Mouse (Mus musculus) heart, postnatal 4 days (tissue): ENCODE results near the gene Ly6g6e. TPM values are rescaled to one million over a fixed set of nuclear protein-coding genes. Genes with fewer than 3 reads are reported as not detected.
A peak's percentile ranks its signal among the peaks of the same experiment; 100 is the strongest.

Experiments
- DNase-seq: peaks from one replicate; pipeline ENCODE4 v3.0.0; 2021
- total RNA-seq, 2 experiments: library from RNA; stranded (reverse); gene quantifications; 2 replicates each; pipeline ENCODE4 v1.2.3; 2021

Gene Ly6g6e
- total RNA-seq, 2 experiments from 2014 or later: not detected

GRCm38 (mm10) chr17:35050126-35050750 is 26.5 kb upstream of the Ly6g6e start:
- peak; percentile 85 for DNase-seq

- peak; percentile 89 for DNase-seq
Observed at GRCm38 (mm10) chr17:35051156-35052086, 25.3 kb upstream of the Ly6g6e start.

GRCm38 (mm10) chr17:35052271-35052798 is 24.4 kb upstream of the Ly6g6e start:
- DNase-seq: no peak

GRCm38 (mm10) chr17:35055691-35056495 is 20.8 kb upstream of the Ly6g6e start:
- DNase-seq: no peak

GRCm38 (mm10) chr17:35057090-35057489 is 19.6 kb upstream of the Ly6g6e start:
- no peak for DNase-seq

- no peak for DNase-seq
Observed at GRCm38 (mm10) chr17:35058316-35058715, 18.4 kb upstream of the Ly6g6e start.

- peak; percentile 97 for DNase-seq
Observed at GRCm38 (mm10) chr17:35058911-35059892, 17.5 kb upstream of the Ly6g6e start, which contains the start of gene Ddah2. TSS of gene Ddah2 (plus strand) at chr17:35059035.

GRCm38 (mm10) chr17:35060071-35060470 is 16.6 kb upstream of the Ly6g6e start:
- no peak for DNase-seq

GRCm38 (mm10) chr17:35060737-35061297 is 15.9 kb upstream of the Ly6g6e start:
- DNase-seq: peak; percentile 50

- no peak for DNase-seq
Observed at GRCm38 (mm10) chr17:35061299-35061698, 15.4 kb upstream of the Ly6g6e start.

- peak; percentile 53 for DNase-seq
Observed at GRCm38 (mm10) chr17:35063466-35063865, 13.2 kb upstream of the Ly6g6e start.

GRCm38 (mm10) chr17:35064378-35064877 is 12.3 kb upstream of the Ly6g6e start:
- no peak for DNase-seq

GRCm38 (mm10) chr17:35064951-35065947 is 11.5 kb upstream of the Ly6g6e start, which contains the start of gene Ly6g6c:
TSS of gene Ly6g6c (plus strand) at chr17:35065388.
- peak; percentile 40 for DNase-seq

- no peak for DNase-seq
Observed at GRCm38 (mm10) chr17:35066084-35066483, 10.6 kb upstream of the Ly6g6e start, which contains the start of gene Mpig6b. TSS of gene Mpig6b (minus strand) at chr17:35066184.

GRCm38 (mm10) chr17:35068213-35068914 is 8.3 kb upstream of the Ly6g6e start:
- DNase-seq: no peak

- DNase-seq: no peak
Observed at GRCm38 (mm10) chr17:35070556-35071229, 6.0 kb upstream of the Ly6g6e start.

- no peak for DNase-seq
Observed at GRCm38 (mm10) chr17:35071454-35071853, 5.2 kb upstream of the Ly6g6e start.

- no peak for DNase-seq
Observed at GRCm38 (mm10) chr17:35074097-35074496, 2.6 kb upstream of the Ly6g6e start.
